Mouse (Mus musculus): ENCODE results near the gene Sowahb. TPM values are rescaled to one million over a fixed set of nuclear protein-coding genes. Genes with fewer than 3 reads are reported as not detected.

Sowahb gene
- polyA plus RNA-seq, 1 experiment from 2014 or later: 5.2 TPM

DNA sequence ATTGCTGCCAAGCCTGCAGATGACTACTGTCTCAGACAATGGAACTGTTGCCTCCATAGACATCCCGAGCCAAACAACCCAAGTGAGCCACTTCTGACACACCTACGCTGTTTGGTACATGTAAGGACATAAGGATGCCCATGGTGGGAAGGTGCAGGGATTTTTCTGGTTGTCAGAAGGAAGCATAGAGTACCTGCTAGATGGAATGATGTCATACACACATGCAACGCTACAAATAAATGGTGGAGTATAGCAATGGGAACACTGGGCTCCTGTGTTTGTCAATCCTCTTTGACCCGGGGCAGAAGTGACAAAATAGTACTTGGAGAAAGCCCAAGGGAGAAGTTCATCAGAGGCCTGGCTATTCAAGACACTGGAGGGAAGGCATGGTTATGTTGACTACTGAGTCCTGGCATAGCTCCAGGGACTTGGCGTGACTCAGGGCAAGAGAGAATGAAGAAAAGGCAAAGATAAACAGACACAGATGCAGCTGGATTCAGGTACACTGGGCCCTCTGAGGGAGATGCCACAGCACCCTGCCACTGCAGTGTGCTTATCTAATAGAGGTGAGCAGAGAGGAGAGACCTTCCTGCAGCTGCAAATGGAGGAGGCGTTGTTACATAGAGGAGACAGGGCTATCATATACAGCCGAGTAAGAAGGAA is 33.0 kb upstream of the Sowahb start:
- H3K27ac ChIP-seq (ENCODE audit: low read length): no peak overlapping the region
- H3K9me3 ChIP-seq (ENCODE audit: control insufficient read depth, low read length): no peaks in the 10 kb centered on the region
- H3K9ac ChIP-seq (ENCODE audit: low read depth, low read length): no peak overlapping the region
- H3K4me1 ChIP-seq (ENCODE audit: control insufficient read depth, insufficient read depth, low read length): no peaks in the 10 kb centered on the region
- H3K36me3 ChIP-seq (ENCODE audit: control insufficient read depth, insufficient read depth, low read length): no peaks in the 10 kb centered on the region
- ATAC-seq: no peak
- H3K27me3 ChIP-seq (replicated peaks; ENCODE audit: control insufficient read depth, insufficient read depth, low read length): no peaks in the 10 kb centered on the region
- WGBS: 72% methylated on average over 7 of the region's 7 CpGs
- no peak overlapping the region for H3K4me3 ChIP-seq (ENCODE audit: low read length)
- no peak overlapping the region for H3K4me2 ChIP-seq (ENCODE audit: low read depth, low read length)

DNA sequence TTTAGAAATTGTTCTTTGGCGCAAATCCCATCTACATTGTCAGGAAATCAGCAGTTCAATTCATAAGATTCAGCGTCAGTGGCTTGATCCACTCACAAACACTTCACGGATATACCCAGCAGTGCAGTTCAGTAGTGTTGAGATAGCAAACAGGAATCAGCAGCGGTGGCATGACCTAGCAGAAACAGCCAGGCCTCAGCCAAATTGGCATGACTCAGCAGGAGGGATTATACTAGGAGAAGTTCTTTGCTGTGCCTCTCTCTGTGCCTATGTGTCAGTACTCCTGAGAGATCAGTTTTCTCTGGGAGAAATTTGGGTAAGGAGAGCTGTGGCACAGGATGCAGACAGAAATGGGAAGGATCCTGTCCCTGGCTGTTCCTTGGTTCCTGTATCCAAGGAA is 16.0 kb upstream of the Sowahb start:
- H3K4me2 ChIP-seq (ENCODE audit: low read depth, low read length): no peak overlapping the region
- WGBS: 85% methylated on average over 4 of the region's 4 CpGs
- H3K9ac ChIP-seq (ENCODE audit: low read depth, low read length): no peak overlapping the region
- H3K4me3 ChIP-seq (ENCODE audit: low read length): no peak overlapping the region
- no peaks in the 10 kb centered on the region for H3K36me3 ChIP-seq (ENCODE audit: control insufficient read depth, insufficient read depth, low read length)
- ATAC-seq: no peak
- H3K4me1 ChIP-seq (ENCODE audit: control insufficient read depth, insufficient read depth, low read length): no peaks in the 10 kb centered on the region
- no peak overlapping the region for H3K27ac ChIP-seq (ENCODE audit: low read length)
- no peaks in the 10 kb centered on the region for H3K9me3 ChIP-seq (ENCODE audit: control insufficient read depth, low read length)
- H3K27me3 ChIP-seq (replicated peaks; ENCODE audit: control insufficient read depth, insufficient read depth, low read length): no peaks in the 10 kb centered on the region

DNA sequence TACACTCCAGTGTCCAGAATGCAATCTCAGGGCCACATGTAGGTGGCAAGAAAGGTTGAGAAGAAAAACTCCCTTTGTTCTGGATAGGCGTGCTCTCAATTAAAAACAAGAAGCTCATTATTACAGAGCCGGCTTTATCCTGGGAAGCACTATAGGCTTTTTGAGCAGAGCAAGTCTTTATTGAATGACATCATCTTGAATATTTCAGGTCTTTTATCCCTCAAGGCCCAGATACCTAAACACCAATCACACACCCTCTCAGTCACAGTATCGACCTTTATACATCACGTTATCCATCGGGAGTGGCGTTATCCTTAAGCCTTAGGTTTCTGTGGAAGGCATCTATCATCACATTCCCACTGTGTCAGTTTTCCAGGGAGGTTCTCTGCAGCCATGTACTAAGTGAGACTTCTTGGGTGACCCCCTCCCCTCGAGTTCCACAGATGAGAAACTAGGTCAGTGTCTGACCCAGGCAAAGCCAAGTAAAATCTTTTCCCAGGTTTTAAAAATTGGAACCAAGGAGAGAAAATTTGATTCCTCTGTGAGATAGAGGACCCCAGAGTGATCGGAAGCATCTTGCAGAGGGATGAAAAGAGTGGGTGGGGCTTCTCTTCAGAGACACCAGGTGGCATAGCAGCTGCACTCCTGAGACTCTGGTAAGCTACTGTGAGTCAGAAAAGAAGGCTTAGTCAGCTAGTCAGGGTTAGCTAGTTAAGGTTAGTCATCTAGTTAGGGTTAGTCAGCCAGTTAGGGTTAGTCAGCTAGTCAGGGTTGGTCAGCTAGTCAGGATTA is 9.0 kb upstream of the Sowahb start:
- Histone ChIP-seq H3K4me3 (ENCODE audit: low read length) (no peak overlapping the region), H3K36me3 (ENCODE audit: control insufficient read depth, insufficient read depth, low read length) (no peaks in the 10 kb centered on the region), H3K27ac (ENCODE audit: low read length) (no peak overlapping the region), H3K9me3 (ENCODE audit: control insufficient read depth, low read length) (no peaks in the 10 kb centered on the region), H3K9ac (ENCODE audit: low read depth, low read length) (no peak overlapping the region), H3K4me2 (ENCODE audit: low read depth, low read length) (no peak overlapping the region), H3K27me3 (replicated peaks; ENCODE audit: control insufficient read depth, insufficient read depth, low read length) (no peaks in the 10 kb centered on the region), H3K4me1 (ENCODE audit: control insufficient read depth, insufficient read depth, low read length) (no peaks in the 10 kb centered on the region)
- WGBS: 55% methylated on average over 8 of the region's 8 CpGs
- no peak for ATAC-seq

DNA sequence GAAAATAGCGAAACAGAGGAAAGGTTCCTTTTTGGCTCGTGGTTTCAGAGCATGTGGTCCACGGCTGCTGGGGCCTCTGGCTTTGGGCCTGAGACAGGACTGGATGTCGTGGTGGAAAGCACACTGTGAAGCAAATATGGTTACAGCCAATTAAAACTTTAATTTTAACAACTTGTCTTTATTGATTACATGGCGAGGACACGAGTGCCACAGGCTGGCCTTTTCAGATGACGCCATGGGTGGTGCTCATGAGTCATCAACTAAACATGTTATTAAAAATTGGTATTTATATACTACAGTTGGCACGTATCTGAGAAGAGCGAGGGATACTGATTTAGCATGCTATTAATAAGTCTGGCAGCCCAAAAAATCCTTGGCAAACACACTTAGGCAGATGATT is 7.1 kb upstream of the Sowahb start:
- no peaks in the 10 kb centered on the region for H3K36me3 ChIP-seq (ENCODE audit: control insufficient read depth, insufficient read depth, low read length)
- ATAC-seq: no peak
- H3K4me1 ChIP-seq (ENCODE audit: control insufficient read depth, insufficient read depth, low read length): no peaks in the 10 kb centered on the region
- H3K27me3 ChIP-seq (replicated peaks; ENCODE audit: control insufficient read depth, insufficient read depth, low read length): no peaks in the 10 kb centered on the region
- no peaks in the 10 kb centered on the region for H3K9me3 ChIP-seq (ENCODE audit: control insufficient read depth, low read length)
- no peak overlapping the region for H3K9ac ChIP-seq (ENCODE audit: low read depth, low read length)
- H3K4me3 ChIP-seq (ENCODE audit: low read length): no peak overlapping the region
- WGBS: 77% methylated on average over 9 of the region's 9 CpGs
- H3K27ac ChIP-seq (ENCODE audit: low read length): no peak overlapping the region
- H3K4me2 ChIP-seq (ENCODE audit: low read depth, low read length): no peak overlapping the region

DNA sequence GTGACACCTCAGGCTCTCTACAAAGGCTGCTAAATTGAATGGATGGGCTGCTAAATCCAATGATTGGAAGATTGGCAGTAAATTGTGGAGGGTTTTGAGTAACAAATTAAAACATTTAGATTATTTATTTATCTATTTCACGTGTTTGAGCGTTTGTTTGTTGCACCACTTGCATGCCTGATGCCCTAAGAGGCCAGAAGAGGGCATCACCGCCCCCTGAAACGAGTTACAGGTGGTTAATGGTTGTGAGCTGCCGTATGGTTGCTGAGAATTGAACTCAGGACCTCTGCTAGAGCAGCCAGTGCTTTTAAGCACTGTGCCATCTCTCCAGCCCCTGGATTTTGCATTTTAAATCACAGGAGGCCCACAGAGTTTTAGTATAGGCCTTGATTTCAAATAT is 6.2 kb upstream of the Sowahb start:
- WGBS: 51% methylated on average over 5 of the region's 5 CpGs
- no peak overlapping the region for H3K4me3 ChIP-seq (ENCODE audit: low read length)

DNA sequence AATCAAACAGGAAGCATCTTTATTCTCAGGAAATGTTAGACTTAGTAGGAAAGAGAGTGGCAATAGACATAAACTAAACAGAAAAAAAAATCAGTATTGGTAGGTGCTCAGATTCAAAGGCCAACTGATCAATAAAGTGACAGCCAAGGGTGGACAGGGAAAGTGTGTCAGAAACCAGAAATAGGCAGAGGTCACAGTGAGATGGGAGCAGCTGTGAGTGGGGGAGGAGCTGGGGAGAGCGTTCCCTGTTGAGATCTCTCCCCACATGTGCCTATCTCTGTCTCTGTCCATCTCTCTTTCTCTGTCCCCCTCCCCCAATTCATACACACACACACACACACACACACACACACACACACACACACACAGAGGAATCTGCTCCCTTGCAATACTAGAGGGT is 5.1 kb upstream of the Sowahb start:
- 91% methylated on average over 1 of the region's 1 CpGs for WGBS
- H3K4me2 ChIP-seq (ENCODE audit: low read depth, low read length): no peak overlapping the region

More for the DNA sequence above, 6.2 kb upstream of the Sowahb start:
- no peak overlapping the region for H3K27ac ChIP-seq (ENCODE audit: low read length)
- no peak for ATAC-seq
- H3K4me2 ChIP-seq (ENCODE audit: low read depth, low read length): no peak overlapping the region
- H3K9ac ChIP-seq (ENCODE audit: low read depth, low read length): no peak overlapping the region
- H3K36me3 ChIP-seq (ENCODE audit: control insufficient read depth, insufficient read depth, low read length): no peaks in the 10 kb centered on the region
- H3K9me3 ChIP-seq (ENCODE audit: control insufficient read depth, low read length): no peaks in the 10 kb centered on the region
- H3K4me1 ChIP-seq (ENCODE audit: control insufficient read depth, insufficient read depth, low read length): no peaks in the 10 kb centered on the region
- H3K27me3 ChIP-seq (replicated peaks; ENCODE audit: control insufficient read depth, insufficient read depth, low read length): no peaks in the 10 kb centered on the region

DNA sequence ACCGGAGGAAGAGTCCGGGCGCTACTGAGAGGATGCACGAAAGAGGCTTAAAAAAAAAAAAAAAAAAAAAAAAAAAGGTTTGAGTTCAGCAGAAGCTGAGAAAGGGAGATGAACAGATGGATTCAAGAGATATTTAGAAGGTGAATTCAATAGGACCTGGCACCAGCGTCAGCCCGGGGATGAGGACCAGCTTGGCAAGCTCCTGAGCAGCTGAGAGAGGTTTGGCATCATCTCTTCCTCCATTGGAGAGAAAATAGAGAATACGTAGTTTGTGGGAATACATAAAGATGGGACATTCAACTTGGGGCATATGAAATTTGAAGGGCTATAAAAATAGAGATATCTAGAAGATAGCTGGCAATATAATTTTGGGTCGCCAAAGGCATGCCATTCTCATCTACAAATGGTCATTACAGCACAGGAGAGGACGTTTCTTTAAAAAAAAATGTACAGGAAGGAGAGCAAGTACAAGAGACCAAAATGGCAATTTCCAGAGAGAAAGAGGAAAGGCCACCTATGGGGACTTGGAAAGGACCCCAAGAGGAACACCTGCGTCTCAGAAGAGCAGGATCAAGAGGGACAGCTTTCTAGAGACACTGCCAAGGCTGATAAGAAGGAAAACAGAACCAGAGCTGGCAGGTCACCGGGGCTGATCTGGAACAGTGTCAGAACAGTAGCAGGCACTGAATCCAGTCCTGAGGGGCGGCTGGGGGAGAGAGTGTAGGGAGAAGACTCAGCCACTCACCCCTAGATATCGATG is 3.8 kb upstream of the Sowahb start:
- H3K9ac ChIP-seq (ENCODE audit: low read depth, low read length): no peak overlapping the region
- H3K9me3 ChIP-seq (ENCODE audit: control insufficient read depth, low read length): no peaks in the 10 kb centered on the region
- H3K4me2 ChIP-seq (ENCODE audit: low read depth, low read length): no peak overlapping the region
- H3K4me3 ChIP-seq (ENCODE audit: low read length): no peak overlapping the region
- 72% methylated on average over 13 of the region's 13 CpGs for WGBS
- no peak overlapping the region for H3K27ac ChIP-seq (ENCODE audit: low read length)
- peaks cover 12% of the 10 kb centered on the region for H3K27me3 ChIP-seq (replicated peaks; ENCODE audit: control insufficient read depth, insufficient read depth, low read length)
- H3K4me1 ChIP-seq (ENCODE audit: control insufficient read depth, insufficient read depth, low read length): peaks cover 9% of the 10 kb centered on the region; the same call in 1 of the 2 replicates
- ATAC-seq: no peak
- H3K36me3 ChIP-seq (ENCODE audit: control insufficient read depth, insufficient read depth, low read length): no peaks in the 10 kb centered on the region

More for the DNA sequence above, 5.1 kb upstream of the Sowahb start:
- no peak overlapping the region for H3K9ac ChIP-seq (ENCODE audit: low read depth, low read length)
- no peaks in the 10 kb centered on the region for H3K9me3 ChIP-seq (ENCODE audit: control insufficient read depth, low read length)
- no peaks in the 10 kb centered on the region for H3K36me3 ChIP-seq (ENCODE audit: control insufficient read depth, insufficient read depth, low read length)
- no peak overlapping the region for H3K27ac ChIP-seq (ENCODE audit: low read length)
- no peak for ATAC-seq
- H3K4me3 ChIP-seq (ENCODE audit: low read length): no peak overlapping the region
- H3K27me3 ChIP-seq (replicated peaks; ENCODE audit: control insufficient read depth, insufficient read depth, low read length): peaks cover 4% of the 10 kb centered on the region; the same call in 1 of the 2 replicates
- H3K4me1 ChIP-seq (ENCODE audit: control insufficient read depth, insufficient read depth, low read length): 0 out of 2 replicates have a peak, but pooled peaks cover 4% of the 10 kb centered on the region

DNA sequence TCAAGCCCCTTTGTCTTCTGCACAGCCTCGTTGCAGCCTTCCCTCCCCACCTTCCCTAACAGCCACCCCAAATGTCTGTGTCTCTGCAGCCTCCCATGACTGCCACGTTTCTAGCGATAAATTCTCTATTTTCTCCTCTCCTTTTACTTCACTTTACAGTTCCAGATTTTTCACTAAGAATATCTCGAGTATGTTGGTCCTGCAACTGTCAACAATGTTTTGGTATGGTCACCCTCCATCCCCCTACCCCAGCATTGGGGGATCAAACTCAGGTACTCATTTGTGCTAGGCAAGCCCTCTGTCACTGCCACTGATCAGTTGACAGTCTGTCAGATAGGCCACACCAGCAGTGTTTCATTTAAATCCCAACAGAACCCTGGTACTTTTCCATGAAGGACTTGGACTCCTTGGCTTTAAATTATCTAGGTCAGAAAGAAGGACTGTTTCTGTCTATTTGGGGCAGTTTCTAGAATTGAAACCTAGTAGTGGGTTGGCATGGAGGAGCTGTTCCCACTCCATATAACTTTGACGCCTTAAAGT is 1.6 kb upstream of the Sowahb start:
- peaks cover 14% of the 10 kb centered on the region for H3K27me3 ChIP-seq (replicated peaks; ENCODE audit: control insufficient read depth, insufficient read depth, low read length)
- no peak overlapping the region for H3K9ac ChIP-seq (ENCODE audit: low read depth, low read length)
- H3K27ac ChIP-seq (ENCODE audit: low read length): no peak overlapping the region
- no peak overlapping the region for H3K4me3 ChIP-seq (ENCODE audit: low read length)
- no peak overlapping the region for H3K4me2 ChIP-seq (ENCODE audit: low read depth, low read length)
- WGBS: 44% methylated on average over 5 of the region's 5 CpGs
- ATAC-seq: no peak
- H3K9me3 ChIP-seq (ENCODE audit: control insufficient read depth, low read length): no peaks in the 10 kb centered on the region
- H3K4me1 ChIP-seq (ENCODE audit: control insufficient read depth, insufficient read depth, low read length): peaks cover 15% of the 10 kb centered on the region
- 0 out of 2 replicates have a peak, but pooled peaks cover 2% of the 10 kb centered on the region for H3K36me3 ChIP-seq (ENCODE audit: control insufficient read depth, insufficient read depth, low read length)

DNA sequence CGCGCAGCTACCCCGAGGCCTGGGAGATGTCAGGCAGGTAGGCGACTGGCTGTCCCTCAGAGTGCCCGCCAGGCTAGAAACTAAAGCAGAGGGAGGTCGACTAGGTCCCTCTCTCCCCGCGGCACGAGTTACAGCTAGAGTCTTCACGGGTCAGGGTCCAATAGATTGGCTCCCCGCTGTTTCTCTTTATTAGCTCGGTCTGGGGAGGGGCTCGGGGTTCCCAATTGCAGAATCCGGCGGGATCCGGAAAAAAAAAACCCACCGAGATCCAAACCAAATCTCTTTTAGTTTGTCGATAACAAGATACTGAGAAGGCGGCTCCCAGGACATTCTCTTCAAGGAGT is 521 bp upstream of the Sowahb start:
- 0 out of 2 replicates have a peak, but pooled peaks cover 2% of the 10 kb centered on the region for H3K36me3 ChIP-seq (ENCODE audit: control insufficient read depth, insufficient read depth, low read length)
- peak overlapping the region; percentile 78 for H3K4me2 ChIP-seq (ENCODE audit: low read depth, low read length)
- H3K27ac ChIP-seq (ENCODE audit: low read length): peak overlapping the region; percentile 79
- 2% methylated on average over 19 of the region's 19 CpGs for WGBS
- H3K27me3 ChIP-seq (replicated peaks; ENCODE audit: control insufficient read depth, insufficient read depth, low read length): peaks cover 14% of the 10 kb centered on the region
- peaks cover 15% of the 10 kb centered on the region for H3K4me1 ChIP-seq (ENCODE audit: control insufficient read depth, insufficient read depth, low read length)
- H3K9me3 ChIP-seq (ENCODE audit: control insufficient read depth, low read length): no peaks in the 10 kb centered on the region
- peak; percentile 66 for ATAC-seq
- H3K4me3 ChIP-seq (ENCODE audit: low read length): peak overlapping the region; percentile 60
- H3K9ac ChIP-seq (ENCODE audit: low read depth, low read length): peak overlapping the region; percentile 75
